In genomic region chr13:9738190-9738589, GRCm38 (mm10) we compare ENCODE assay signal across 25 mouse cellular contexts. TPM values are rescaled to one million over a fixed set of nuclear protein-coding genes. Genes with fewer than 3 reads are reported as not detected.
DNase-seq lines count a peak whose midpoint lies in the region; ATAC-seq and TF ChIP-seq lines count a peak whose summit lies in the region.
"Had no signal": no experiment of that assay in that cellular context is flagged by ENCODE, and none has a peak within 500 bp of the region (broad histone marks: within the 10 kb centered on the region; RNA-seq: fewer than 3 reads in every experiment).

No protein-coding gene starts in this region.

- no peak overlapping the region for H3K4me2 ChIP-seq in forebrain, embryonic 14.5 days (ENCODE audit: low read length)
- H3K4me2 ChIP-seq in forebrain, embryonic 11.5 days (ENCODE audit: low read depth, low read length, severe bottlenecking), result no peak overlapping the region
- H3K4me2 ChIP-seq in hindbrain, embryonic 15.5 days, result no peak overlapping the region
- no peak overlapping the region for H3K4me2 ChIP-seq in hindbrain, embryonic 13.5 days
- H3K4me2 ChIP-seq: limb, embryonic 15.5 days; lung, embryonic 15.5 days; neural tube, embryonic 12.5 days had no signal

- no peaks in the 10 kb centered on the region for H3K9me3 ChIP-seq in forebrain, embryonic 14.5 days (replicated peaks; ENCODE audit: control insufficient read depth, low read length)
- H3K9me3 ChIP-seq in forebrain, embryonic 11.5 days (ENCODE audit: control insufficient read depth, low read length), result no peaks in the 10 kb centered on the region
- H3K9me3 ChIP-seq in hindbrain, embryonic 15.5 days, result no peaks in the 10 kb centered on the region
- no peaks in the 10 kb centered on the region for H3K9me3 ChIP-seq in hindbrain, embryonic 13.5 days
- H3K9me3 ChIP-seq in MEL (replicated peaks; ENCODE audit: insufficient read depth, low read length), result no peaks in the 10 kb centered on the region
- H3K9me3 ChIP-seq: limb, embryonic 15.5 days; lung, embryonic 15.5 days; neural tube, embryonic 12.5 days had no signal

- no peaks in the 10 kb centered on the region; the same call in 1 of the 2 replicates for H3K4me1 ChIP-seq in forebrain, embryonic 14.5 days (ENCODE audit: control insufficient read depth, insufficient read depth, low read length)
- H3K4me1 ChIP-seq in forebrain, embryonic 11.5 days (replicated peaks; ENCODE audit: control insufficient read depth, insufficient read depth, low read length), result no peaks in the 10 kb centered on the region
- H3K4me1 ChIP-seq in hindbrain, embryonic 15.5 days (replicated peaks), result peaks cover 9% of the 10 kb centered on the region
- peaks cover 7% of the 10 kb centered on the region for H3K4me1 ChIP-seq in hindbrain, embryonic 13.5 days (replicated peaks)
- H3K4me1 ChIP-seq in MEL (ENCODE audit: control insufficient read depth in 1 of 2, insufficient read depth in 2 of 2, low read length in 2 of 2), result peaks cover 0 to 2% of the 10 kb centered on the region in 2 experiments; a peak in 1 of 4 replicates

- no peak overlapping the region for H3K9ac ChIP-seq in forebrain, embryonic 14.5 days (ENCODE audit: low read length)
- H3K9ac ChIP-seq in forebrain, embryonic 11.5 days (ENCODE audit: low read length), result no peak overlapping the region
- no peak overlapping the region for H3K9ac ChIP-seq in hindbrain, embryonic 15.5 days
- no peak overlapping the region for H3K9ac ChIP-seq in hindbrain, embryonic 13.5 days
- H3K9ac ChIP-seq in MEL (ENCODE audit: control insufficient read depth, low read depth, low read length, poor library complexity, severe bottlenecking), result no peak overlapping the region
- H3K9ac ChIP-seq: limb, embryonic 15.5 days; liver, embryonic 14.5 days; lung, embryonic 15.5 days; neural tube, embryonic 12.5 days had no signal

- 0 out of 2 replicates have a peak, but pooled peaks cover 2% of the 10 kb centered on the region for H3K36me3 ChIP-seq in forebrain, embryonic 14.5 days (ENCODE audit: control insufficient read depth, insufficient read depth, low read length)
- no peaks in the 10 kb centered on the region for H3K36me3 ChIP-seq in forebrain, embryonic 11.5 days (ENCODE audit: control insufficient read depth, insufficient read depth, low read length)
- H3K36me3 ChIP-seq in hindbrain, embryonic 15.5 days, result no peaks in the 10 kb centered on the region
- H3K36me3 ChIP-seq in hindbrain, embryonic 13.5 days, result no peaks in the 10 kb centered on the region
- peaks cover 2 to 10% of the 10 kb centered on the region in 2 experiments; a peak in 3 of 4 replicates for H3K36me3 ChIP-seq in MEL (ENCODE audit: control insufficient read depth in 1 of 2, insufficient read depth in 2 of 2, low read length in 2 of 2)
- H3K36me3 ChIP-seq: lung, embryonic 15.5 days; neural tube, embryonic 12.5 days had no signal

- no peak overlapping the region for H3K4me3 ChIP-seq in forebrain, embryonic 14.5 days (ENCODE audit: low read depth, low read length)
- H3K4me3 ChIP-seq in forebrain, embryonic 11.5 days (ENCODE audit: low read depth, low read length), result no peak overlapping the region
- H3K4me3 ChIP-seq in hindbrain, embryonic 15.5 days, result no peak overlapping the region
- H3K4me3 ChIP-seq in hindbrain, embryonic 13.5 days, result no peak overlapping the region
- no peak overlapping the region for H3K4me3 ChIP-seq in MEL (ENCODE audit: control insufficient read depth in 1 of 2, insufficient read depth in 1 of 2, low read depth in 2 of 2, low read length in 2 of 2)
- H3K4me3 ChIP-seq: gastrocnemius, adult 2 months; layer of hippocampus, adult 2 months; limb, embryonic 15.5 days; lung, embryonic 15.5 days; neural tube, embryonic 12.5 days had no signal

- peak; percentile 82 for ATAC-seq in forebrain, embryonic 14.5 days
- ATAC-seq in forebrain, embryonic 11.5 days (replicated peaks; ENCODE audit: low FRiP score), result no peak
- ATAC-seq in hindbrain, embryonic 15.5 days (ENCODE audit: low FRiP score, low read depth), result peak; percentile 36
- ATAC-seq in hindbrain, embryonic 13.5 days (ENCODE audit: low FRiP score), result no peak
- ATAC-seq: intestine, postnatal 0 days; Patski had no signal

- no peak for TF ChIP-seq CTCF in MEL (IDR thresholded peaks at IDR 0.05 in 2 of 3, conservative IDR thresholded peaks at IDR 0.05 in 1 of 3; ENCODE audit: control insufficient read depth in 1 of 3, insufficient read depth in 1 of 3, low read depth in 2 of 3, low read length in 3 of 3, poor library complexity in 1 of 3, severe bottlenecking in 1 of 3)
- TF ChIP-seq CTCF in brain, embryonic 14.5 days (IDR thresholded peaks at IDR 0.05; ENCODE audit: borderline replicate concordance, extremely low read depth, insufficient read depth, insufficient read length), result no peak

- no peak overlapping the region for H3K27ac ChIP-seq in forebrain, embryonic 14.5 days (ENCODE audit: low read depth, low read length)
- no peak overlapping the region for H3K27ac ChIP-seq in forebrain, embryonic 11.5 days (ENCODE audit: low read depth, low read length)
- no peak overlapping the region for H3K27ac ChIP-seq in hindbrain, embryonic 15.5 days (replicated peaks)
- no peak overlapping the region for H3K27ac ChIP-seq in hindbrain, embryonic 13.5 days
- H3K27ac ChIP-seq in MEL (ENCODE audit: control insufficient read depth, low read depth, low read length), result no peak overlapping the region
- H3K27ac ChIP-seq: layer of hippocampus, adult 2 months; limb, embryonic 15.5 days; liver, embryonic 14.5 days; lung, embryonic 15.5 days; neural tube, embryonic 12.5 days had no signal

- TF ChIP-seq EP300 in MEL (IDR thresholded peaks at IDR 0.05; ENCODE audit: low read depth in 1 of 2, low read length in 2 of 2), result no peak

- TF ChIP-seq RAD21 in MEL (IDR thresholded peaks at IDR 0.05; ENCODE audit: low read depth, low read length), result no peak

- peak; percentile 60 for DNase-seq in forebrain, embryonic 14.5 days (ENCODE audit: low spot score)
- DNase-seq in forebrain, embryonic 11.5 days (ENCODE audit: low spot score), result no peak
- DNase-seq in MEL (ENCODE audit: low read depth, low spot score), result no peak
- DNase-seq in brain, embryonic 14.5 days (ENCODE audit: low read depth), result peak; percentile 81
- DNase-seq in lung, adult 18-20 months, result no peak
- DNase-seq in lung, postnatal 36 days, result no peak
- DNase-seq: adrenal gland, postnatal 10 days; cerebellum, adult 9-11 months; gastrocnemius, adult 2 months; heart, postnatal 36 days; kidney, postnatal 25 days; layer of hippocampus, postnatal 36 days; lung, postnatal 4 days; retina, postnatal 1 day; right cerebral cortex, postnatal 25 days; spleen, adult 18-20 months had no signal

- WGBS in forebrain, embryonic 14.5 days, result 65% methylated on average over 2 of the region's 2 CpGs
- 83% methylated on average over 2 of the region's 2 CpGs for WGBS in forebrain, embryonic 11.5 days
- WGBS in hindbrain, embryonic 15.5 days, result 56% methylated on average over 2 of the region's 2 CpGs
- WGBS in hindbrain, embryonic 13.5 days, result 62% methylated on average over 2 of the region's 2 CpGs

- H3K27me3 ChIP-seq in forebrain, embryonic 14.5 days (replicated peaks; ENCODE audit: control insufficient read depth, insufficient read depth, low read length), result no peaks in the 10 kb centered on the region
- H3K27me3 ChIP-seq in forebrain, embryonic 11.5 days (ENCODE audit: control insufficient read depth, insufficient read depth, low read length), result no peaks in the 10 kb centered on the region
- no peaks in the 10 kb centered on the region for H3K27me3 ChIP-seq in hindbrain, embryonic 15.5 days
- H3K27me3 ChIP-seq in hindbrain, embryonic 13.5 days, result no peaks in the 10 kb centered on the region
- no peaks in the 10 kb centered on the region for H3K27me3 ChIP-seq in MEL (ENCODE audit: control insufficient read depth in 1 of 2, insufficient read depth in 2 of 2, low read length in 2 of 2)
- H3K27me3 ChIP-seq: limb, embryonic 15.5 days; lung, embryonic 15.5 days; neural tube, embryonic 12.5 days; Patski had no signal

- no peak for TF ChIP-seq POLR2A in MEL (IDR thresholded peaks at IDR 0.05; ENCODE audit: control insufficient read depth in 1 of 2, insufficient read depth in 1 of 2, low read depth in 1 of 2, low read length in 2 of 2, poor library complexity in 1 of 2)
- TF ChIP-seq POLR2A in brain, embryonic 14.5 days (IDR thresholded peaks at IDR 0.05; ENCODE audit: borderline replicate concordance, extremely low read depth, insufficient read depth, insufficient read length, poor library complexity, severe bottlenecking), result no peak

- H3K79me2 ChIP-seq in MEL (ENCODE audit: control insufficient read depth, insufficient read depth, low read length, poor library complexity), result peaks cover 9% of the 10 kb centered on the region; the same call in 1 of the 2 replicates

TF ChIP-seq in MEL, 35 proteins besides CTCF, POLR2A, EP300 and RAD21:
- TF ChIP-seq USF1 (IDR thresholded peaks at IDR 0.05; ENCODE audit: low read depth, low read length) (peak; percentile 22; the same call in 1 of the 2 replicates), CHD2 (IDR thresholded peaks at IDR 0.05; ENCODE audit: low read length) (no peak), MYC (IDR thresholded peaks at IDR 0.05; ENCODE audit: low read depth, low read length) (no peak)

RNA-seq across cellular contexts. Expression of gene Zmynd11, which starts 26.9 kb away (rescaled TPM):
- 148 and 179 TPM in 2 replicates for polyA plus RNA-seq in forebrain, embryonic 14.5 days (2014; fragmentation: Nextera tagmentation; extraction: Ambion mirVana)
- polyA plus RNA-seq in forebrain, embryonic 11.5 days (2014; fragmentation: Nextera tagmentation; extraction: Ambion mirVana), result 138 and 160 TPM in 2 replicates
- polyA plus RNA-seq in hindbrain, embryonic 15.5 days (2015; fragmentation: Nextera tagmentation; extraction: Ambion mirVana), result 151 and 152 TPM in 2 replicates
- 142 and 145 TPM in 2 replicates for polyA plus RNA-seq in hindbrain, embryonic 13.5 days (2015; fragmentation: Nextera tagmentation; extraction: Ambion mirVana)
- total RNA-seq in MEL (2012; rRNA removed), result 19.4 and 21.8 TPM in 2 replicates
- polyA plus RNA-seq in MEL (2012; ENCODE audit: insufficient read depth in 1 of 2, insufficient read length in 2 of 2, low read depth in 1 of 2, low replicate concordance in 2 of 2, missing spikeins in 1 of 2), result 100 to 1,000 TPM in 1 of 2 experiments, 10 to 100 TPM in 1; 33.0 to 310 TPM
- 223 and 255 TPM in 2 replicates for polyA plus RNA-seq in brain, embryonic 14.5 days (2012; rRNA removed)

Comparison
In these comparisons a context has a peak if more than half of its experiments do, and no peak if none do; other contexts are left out.
1. ATAC-seq: peak in forebrain, embryonic 14.5 days (single experiment) and hindbrain, embryonic 15.5 days (single experiment); none in forebrain, embryonic 11.5 days (single experiment) and hindbrain, embryonic 13.5 days (single experiment).
2. DNase-seq: peak in forebrain, embryonic 14.5 days (single experiment) and brain, embryonic 14.5 days (single experiment); none in forebrain, embryonic 11.5 days (single experiment), MEL (single experiment), lung, adult 18-20 months (0 of 2) and lung, postnatal 36 days (single experiment).